ENCODE assay signal across 8 mouse cellular contexts in genomic region chr7:24133996-24134828, GRCm38 (mm10). TPM values are rescaled to one million over a fixed set of nuclear protein-coding genes. Genes with fewer than 3 reads are reported as not detected.
A peak's percentile ranks its signal among the peaks of the same experiment; 100 is the strongest.
DNase-seq lines count a peak whose midpoint lies in the region; ATAC-seq and TF ChIP-seq lines count a peak whose summit lies in the region.

Gene Zfp235, plus strand, starts transcription at chr7:24134169.

- TF ChIP-seq POLR2A in ES-Bruce4 (IDR thresholded peaks at IDR 0.05; ENCODE audit: insufficient read depth, low read length), result peak; percentile 58

- no peaks in the 10 kb centered on the region for H3K4me1 ChIP-seq in ES-Bruce4 (ENCODE audit: control insufficient read depth, insufficient read depth, low read length)
- H3K4me1 ChIP-seq in forebrain, embryonic 13.5 days, result peaks cover 21% of the 10 kb centered on the region
- H3K4me1 ChIP-seq in neural tube, embryonic 15.5 days, result peaks cover 24% of the 10 kb centered on the region

- no peak for TF ChIP-seq EP300 in ES-Bruce4 (IDR thresholded peaks at IDR 0.05; ENCODE audit: insufficient read depth, low read depth, low read length)

- no peak for TF ChIP-seq CTCF in ES-Bruce4 (IDR thresholded peaks at IDR 0.05; ENCODE audit: low read depth, low read length)

- H3K4me2 ChIP-seq in forebrain, embryonic 13.5 days, result peak within 1 kb of the TSS; percentile 79
- H3K4me2 ChIP-seq in neural tube, embryonic 15.5 days, result peak within 1 kb of the TSS; percentile 77

- no peaks in the 10 kb centered on the region for H3K9me3 ChIP-seq in ES-Bruce4 (replicated peaks; ENCODE audit: control insufficient read depth, insufficient read depth, low read length, poor library complexity, severe bottlenecking)
- H3K9me3 ChIP-seq in forebrain, embryonic 13.5 days (replicated peaks), result no peaks in the 10 kb centered on the region
- H3K9me3 ChIP-seq in neural tube, embryonic 15.5 days (replicated peaks), result no peaks in the 10 kb centered on the region

- no peak within 1 kb of the TSS for H3K27ac ChIP-seq in ES-Bruce4 (ENCODE audit: insufficient read depth, low read length)
- H3K27ac ChIP-seq in forebrain, embryonic 13.5 days, result peak within 1 kb of the TSS; percentile 40; the same call in 1 of the 2 replicates
- peak within 1 kb of the TSS; percentile 73 for H3K27ac ChIP-seq in neural tube, embryonic 15.5 days (replicated peaks)

- H3K27me3 ChIP-seq in ES-Bruce4 (ENCODE audit: control insufficient read depth, insufficient read depth, low read length, poor library complexity, severe bottlenecking), result no peaks in the 10 kb centered on the region
- H3K27me3 ChIP-seq in forebrain, embryonic 13.5 days, result no peaks in the 10 kb centered on the region
- H3K27me3 ChIP-seq in neural tube, embryonic 15.5 days (replicated peaks), result no peaks in the 10 kb centered on the region

- WGBS in forebrain, embryonic 13.5 days, result 3% methylated on average over 32 of the region's 32 CpGs
- 4% methylated on average over 32 of the region's 32 CpGs for WGBS in neural tube, embryonic 15.5 days

- H3K9ac ChIP-seq in ES-Bruce4 (ENCODE audit: low read depth, poor library complexity, severe bottlenecking), result peak within 1 kb of the TSS; percentile 41
- peak within 1 kb of the TSS; percentile 81 for H3K9ac ChIP-seq in forebrain, embryonic 13.5 days
- H3K9ac ChIP-seq in neural tube, embryonic 15.5 days (replicated peaks), result peak within 1 kb of the TSS; percentile 69

- no peaks in the 10 kb centered on the region for H3K36me3 ChIP-seq in ES-Bruce4 (ENCODE audit: control insufficient read depth, insufficient read depth, low read length, poor library complexity, severe bottlenecking)
- H3K36me3 ChIP-seq in forebrain, embryonic 13.5 days (ENCODE audit: poor library complexity, severe bottlenecking), result peaks cover 36% of the 10 kb centered on the region
- H3K36me3 ChIP-seq in neural tube, embryonic 15.5 days, result peaks cover 33% of the 10 kb centered on the region

- intact Hi-C loops in heart, postnatal 10 days (cut with DNase I), result loop anchor here (2.0 to 10.0 kb wide), 9 partner anchors 21 to 261 kb away; partner anchors contain the start of genes Smg9, Vmn1r181, Zfp108 and Zfp112

- DNase-seq in heart, postnatal 10 days, result peak; percentile 92
- peak; percentile 89 for DNase-seq in layer of hippocampus, adult 11-12 months (ENCODE audit: low spot score)
- DNase-seq in lung, adult 18-20 months, result peak; percentile 89 to 90
- peak; percentile 82 for DNase-seq in testis, postnatal 14 days (ENCODE audit: low spot score)

- peak; percentile 98 for ATAC-seq in cerebellum, adult (ENCODE audit: insufficient number of reproducible peaks, low FRiP score, low TSS enrichment)
- peak; percentile 97 for ATAC-seq in forebrain, embryonic 13.5 days
- ATAC-seq in neural tube, embryonic 15.5 days (ENCODE audit: low FRiP score), result peak; percentile 96

- H3K4me3 ChIP-seq in ES-Bruce4 (ENCODE audit: low read depth, low read length), result peak within 1 kb of the TSS; percentile 91
- peak within 1 kb of the TSS; percentile 74 for H3K4me3 ChIP-seq in forebrain, embryonic 13.5 days
- H3K4me3 ChIP-seq in neural tube, embryonic 15.5 days (replicated peaks), result peak within 1 kb of the TSS; percentile 58

RNA-seq across cellular contexts. Expression of gene Zfp235, which starts in this region (rescaled TPM):
- 3.9 and 4.6 TPM in 2 replicates for polyA plus RNA-seq in ES-Bruce4 (2011; ENCODE audit: insufficient read depth, insufficient read length, low read depth, missing spikeins)
- polyA plus RNA-seq in forebrain, embryonic 13.5 days (2015; fragmentation: Nextera tagmentation; extraction: Ambion mirVana), result 18.7 and 18.8 TPM in 2 replicates
- 1 to 10 TPM; 4.6 to 6.0 TPM for total RNA-seq in heart, postnatal 10 days (2021)
- 24.4 and 24.7 TPM in 2 replicates for polyA plus RNA-seq in neural tube, embryonic 15.5 days (2015; fragmentation: Nextera tagmentation; extraction: Ambion mirVana)
